Mouse (Mus musculus) stomach, embryonic 16.5 days (tissue): ENCODE measurements around the gene Rpl37. TPM values are rescaled to one million over a fixed set of nuclear protein-coding genes. Genes with fewer than 3 reads are reported as not detected.

Source experiments
- ATAC-seq: fragments of 200-750 bp; cut with Nextera tagmentation; 2 replicates; pipeline ENCODE4 v1.8.0; 2017; ENCODE audit warnings: moderate number of reproducible peaks, moderate TSS enrichment; ENCODE audit not compliant: insufficient read depth, low FRiP score
- H3K27ac ChIP-seq: fragments of 300-500 bp; sonication (generic); 2 replicates; pipeline ENCODE4 v1.5.1; 2014; ENCODE audit warnings: low read length
- H3K27me3 ChIP-seq: fragments of 300-500 bp; sonication (generic); 2 replicates; pipeline ENCODE4 v1.6.1; 2014; ENCODE audit warnings: low read length, control low read depth, mixed read lengths; ENCODE audit not compliant: control insufficient read depth, insufficient read depth
- H3K36me3 ChIP-seq: fragments of 300-500 bp; sonication (generic); 2 replicates; pipeline ENCODE4 v1.6.1; 2014; ENCODE audit warnings: low read length; ENCODE audit not compliant: control insufficient read depth, insufficient read depth
- H3K4me1 ChIP-seq: fragments of 300-500 bp; sonication (generic); 2 replicates; pipeline ENCODE4 v1.6.1; 2014; ENCODE audit warnings: low read length, control low read depth, mixed read lengths; ENCODE audit not compliant: control insufficient read depth, insufficient read depth
- H3K4me2 ChIP-seq: fragments of 300-500 bp; sonication (generic); 2 replicates; pipeline ENCODE4 v1.6.1; 2014; ENCODE audit warnings: low read depth, low read length, mixed read lengths
- H3K4me3 ChIP-seq: fragments of 300-500 bp; sonication (generic); replicated peaks from 2 replicates; pipeline ENCODE4 v1.5.1; 2014; ENCODE audit warnings: mild to moderate bottlenecking, low read length
- H3K9ac ChIP-seq: fragments of 300-500 bp; sonication (generic); 2 replicates; pipeline ENCODE4 v1.6.1; 2014; ENCODE audit warnings: low read length
- H3K9me3 ChIP-seq: fragments of 300-500 bp; sonication (generic); replicated peaks from 2 replicates; pipeline ENCODE4 v1.6.1; 2016; ENCODE audit warnings: low read length, control low read depth; ENCODE audit not compliant: control insufficient read depth
- WGBS: fragments of 180-500 bp; shearing (Covaris S2); extraction: QIAGEN DNeasy Blood & Tissue Kit; methylation state at CpG from one replicate; pipeline ENCODE4 v1.1.7; 2014; 5-methylcytosine and 5-hydroxymethylcytosine counted together
- polyA plus RNA-seq: library from polyadenylated mRNA; unstranded; fragments of >200 nt; fragmentation: Nextera tagmentation; extraction: Ambion mirVana; gene quantifications from 2 replicates; pipeline ENCODE4 v1.2.1, GENCODE M21; 2015

Rpl37 gene
- polyA plus RNA-seq, 1 experiment from 2014 or later = 593 TPM

DNA sequence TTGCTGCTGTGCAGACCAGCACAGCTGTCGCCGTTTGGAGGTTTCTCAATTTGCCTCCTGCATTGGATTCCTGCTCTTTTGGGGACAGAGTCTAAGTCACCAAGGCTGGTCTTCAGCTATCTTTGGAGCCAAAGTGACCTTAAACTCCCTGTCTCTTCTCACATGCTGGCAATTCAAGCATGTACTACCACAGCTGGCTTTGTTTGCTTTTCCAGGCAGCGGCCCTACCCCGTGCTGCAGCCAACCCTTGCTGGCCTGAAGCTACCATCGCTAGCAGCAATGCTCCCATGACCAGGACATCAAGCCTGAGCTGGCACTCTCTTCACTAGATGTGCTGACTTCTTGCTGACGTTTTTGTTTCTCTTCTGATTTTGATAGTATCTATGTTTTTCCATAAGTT lies 42.4 kb downstream of the Rpl37 start:
- ATAC-seq = no peak
- 67% methylated on average over 6 of the region's 6 CpGs for WGBS
- H3K36me3 ChIP-seq = 0 out of 2 replicates have a peak, but pooled peaks cover 2% of the 10 kb centered on the region
- no peak overlapping the region for H3K4me3 ChIP-seq
- H3K27ac ChIP-seq = no peak overlapping the region
- no peaks in the 10 kb centered on the region for H3K4me1 ChIP-seq
- no peaks in the 10 kb centered on the region for H3K27me3 ChIP-seq
- H3K9me3 ChIP-seq = no peaks in the 10 kb centered on the region
- H3K4me2 ChIP-seq = no peak overlapping the region
- H3K9ac ChIP-seq = no peak overlapping the region

DNA sequence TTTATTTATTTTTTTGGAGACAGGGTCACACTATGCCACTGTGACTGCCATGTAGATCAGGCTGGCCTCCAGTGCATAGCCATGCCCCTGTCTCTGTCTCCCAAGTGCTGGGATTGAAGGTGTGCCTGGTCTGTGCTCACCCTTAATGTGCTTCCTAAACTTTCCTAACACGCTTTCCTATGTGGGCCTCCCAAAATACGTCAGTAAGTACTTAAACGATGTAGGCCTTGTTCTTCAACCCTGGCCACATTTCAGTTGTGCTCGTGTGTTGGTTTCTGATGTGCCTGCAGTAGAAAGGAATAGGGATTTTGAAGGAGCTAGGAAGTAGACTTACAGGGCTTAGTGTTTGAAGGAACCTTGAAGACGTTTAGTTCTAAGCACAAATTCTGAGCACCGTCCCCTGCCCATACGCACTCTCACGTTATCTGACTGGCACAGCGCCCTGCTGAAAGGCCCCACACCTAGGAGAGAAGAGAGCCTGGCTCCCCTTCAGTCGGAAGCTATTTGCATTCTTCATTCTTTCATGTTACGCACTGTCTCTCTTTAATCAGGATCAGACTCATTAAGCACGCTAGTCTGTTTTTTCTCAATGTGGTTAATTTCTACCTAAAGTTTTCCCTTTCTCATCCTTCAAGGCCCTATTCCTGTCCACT lies 48.8 kb downstream of the Rpl37 start:
- Histone ChIP-seq H3K27ac (no peak overlapping the region), H3K4me1 (no peaks in the 10 kb centered on the region), H3K9ac (no peak overlapping the region), H3K27me3 (no peaks in the 10 kb centered on the region), H3K4me2 (no peak overlapping the region), H3K36me3 (peaks cover 15% of the 10 kb centered on the region; the same call in 1 of the 2 replicates), H3K4me3 (no peak overlapping the region), H3K9me3 (no peaks in the 10 kb centered on the region)
- no peak for ATAC-seq
- WGBS = 83% methylated on average over 12 of the region's 12 CpGs

Other genes with a start within 250 kb of the Rpl37 start
- gene Mroh2b, start 217.9 kb upstream of the Rpl37 start, polyA plus RNA-seq = not detected in 2 replicates
- gene C7, start 52.9 kb upstream of the Rpl37 start, polyA plus RNA-seq = 0.05 TPM in 1 of 2 replicates, not detected in the other
- 1.3 and 2.4 TPM in 2 replicates for gene Card6, start 8.1 kb upstream of the Rpl37 start, polyA plus RNA-seq
- 24.2 and 25.1 TPM in 2 replicates for gene Prkaa1, start 27.2 kb downstream of the Rpl37 start, polyA plus RNA-seq
- gene Ttc33, start 68.9 kb downstream of the Rpl37 start, polyA plus RNA-seq = 35.4 and 36.9 TPM in 2 replicates
- gene Ptger4, start 127.5 kb downstream of the Rpl37 start, polyA plus RNA-seq = 7.0 and 8.5 TPM in 2 replicates